Mouse (Mus musculus): ENCODE results near the gene BC017158. TPM values are rescaled to one million over a fixed set of nuclear protein-coding genes. Genes with fewer than 3 reads are reported as not detected.
A peak's percentile ranks its signal among the peaks of the same experiment; 100 is the strongest.

BC017158 gene
- polyA plus RNA-seq, 1 experiment from 2014 or later = 23.6 TPM

- Histone ChIP-seq H3K9ac (ENCODE audit: low read depth, low read length) (no peak overlapping the region), H3K4me3 (ENCODE audit: low read depth, low read length) (no peak overlapping the region), H3K36me3 (ENCODE audit: control insufficient read depth, insufficient read depth, low read length) (peaks cover 6% of the 10 kb centered on the region; the same call in 1 of the 2 replicates), H3K4me1 (ENCODE audit: control insufficient read depth, insufficient read depth, low read length) (no peaks in the 10 kb centered on the region), H3K9me3 (ENCODE audit: control insufficient read depth, low read length) (no peaks in the 10 kb centered on the region), H3K27me3 (replicated peaks; ENCODE audit: control insufficient read depth, insufficient read depth, low read length) (no peaks in the 10 kb centered on the region), H3K27ac (replicated peaks; ENCODE audit: low read depth, low read length) (no peak overlapping the region), H3K4me2 (ENCODE audit: low read depth, low read length) (no peak overlapping the region)
- 74% methylated on average over 5 of the region's 5 CpGs for WGBS
- DNase-seq (ENCODE audit: low spot score) (no peak), ATAC-seq (ENCODE audit: low read depth) (no peak)
These were observed 31.9 kb downstream of the BC017158 start for GRCm38 (mm10) chr7:128266056-128266455.

- H3K9ac ChIP-seq (ENCODE audit: low read depth, low read length) = no peak within 1 kb of the TSS
- H3K9me3 ChIP-seq (ENCODE audit: control insufficient read depth, low read length) = no peaks in the 10 kb centered on the region
- 80% methylated on average over 6 of the region's 6 CpGs for WGBS
- no peak for ATAC-seq (ENCODE audit: low read depth)
- no peak within 1 kb of the TSS for H3K4me3 ChIP-seq (ENCODE audit: low read depth, low read length)
- H3K4me2 ChIP-seq (ENCODE audit: low read depth, low read length) = no peak within 1 kb of the TSS
- H3K27ac ChIP-seq (replicated peaks; ENCODE audit: low read depth, low read length) = no peak within 1 kb of the TSS
- no peaks in the 10 kb centered on the region for H3K4me1 ChIP-seq (ENCODE audit: control insufficient read depth, insufficient read depth, low read length)
- H3K36me3 ChIP-seq (ENCODE audit: control insufficient read depth, insufficient read depth, low read length) = no peaks in the 10 kb centered on the region; the same call in 1 of the 2 replicates
- no peaks in the 10 kb centered on the region for H3K27me3 ChIP-seq (replicated peaks; ENCODE audit: control insufficient read depth, insufficient read depth, low read length)
- no peak for DNase-seq (ENCODE audit: low spot score)
These were observed 32.6 kb downstream of the BC017158 start, which contains the start of gene Slc5a2 for GRCm38 (mm10) chr7:128265411-128265810. TSS of gene Slc5a2 (plus strand) at chr7:128265657.

GRCm38 (mm10) chr7:128256783-128257334 lies 41.1 kb downstream of the BC017158 start:
- ATAC-seq (ENCODE audit: low read depth) (no peak), DNase-seq (ENCODE audit: low spot score) (no peak)

DNA sequence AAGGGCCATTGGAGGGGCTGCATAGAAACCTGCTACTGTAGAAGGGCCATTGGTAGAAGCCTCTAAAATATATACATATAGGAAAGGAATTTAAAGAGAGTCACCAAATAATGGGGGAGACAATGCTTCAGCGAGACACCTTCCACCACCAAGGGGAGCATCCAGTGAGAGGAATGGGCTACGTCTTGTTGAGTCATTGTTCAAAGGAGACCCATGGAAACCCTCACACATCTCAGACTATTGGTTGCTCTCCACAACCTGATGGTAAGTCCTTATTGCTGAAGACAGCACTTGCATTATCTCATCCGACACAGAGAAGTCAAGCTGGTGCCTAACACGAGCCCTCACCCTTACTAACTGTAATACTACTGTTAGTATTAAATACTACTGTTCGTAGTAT lies 42.2 kb downstream of the BC017158 start:
- no peaks in the 10 kb centered on the region for H3K9me3 ChIP-seq (ENCODE audit: control insufficient read depth, low read length)
- no peak overlapping the region for H3K4me2 ChIP-seq (ENCODE audit: low read depth, low read length)
- H3K27ac ChIP-seq (replicated peaks; ENCODE audit: low read depth, low read length) = no peak overlapping the region
- WGBS = 90% methylated on average over 5 of the region's 5 CpGs
- no peaks in the 10 kb centered on the region for H3K27me3 ChIP-seq (replicated peaks; ENCODE audit: control insufficient read depth, insufficient read depth, low read length)
- H3K9ac ChIP-seq (ENCODE audit: low read depth, low read length) = no peak overlapping the region
- peaks cover 16% of the 10 kb centered on the region for H3K36me3 ChIP-seq (ENCODE audit: control insufficient read depth, insufficient read depth, low read length)
- H3K4me1 ChIP-seq (ENCODE audit: control insufficient read depth, insufficient read depth, low read length) = peaks cover 12% of the 10 kb centered on the region
- DNase-seq (ENCODE audit: low spot score) (no peak), ATAC-seq (ENCODE audit: low read depth) (no peak)
- H3K4me3 ChIP-seq (ENCODE audit: low read depth, low read length) = no peak overlapping the region

More at GRCm38 (mm10) chr7:128256783-128257334, 41.1 kb downstream of the BC017158 start:
- 34% methylated on average over 5 of the region's 5 CpGs for WGBS
- Histone ChIP-seq H3K9ac (ENCODE audit: low read depth, low read length) (no peak overlapping the region), H3K4me3 (ENCODE audit: low read depth, low read length) (no peak overlapping the region), H3K36me3 (ENCODE audit: control insufficient read depth, insufficient read depth, low read length) (peaks cover 16% of the 10 kb centered on the region), H3K27me3 (replicated peaks; ENCODE audit: control insufficient read depth, insufficient read depth, low read length) (no peaks in the 10 kb centered on the region), H3K4me2 (ENCODE audit: low read depth, low read length) (no peak overlapping the region), H3K9me3 (ENCODE audit: control insufficient read depth, low read length) (no peaks in the 10 kb centered on the region), H3K27ac (replicated peaks; ENCODE audit: low read depth, low read length) (no peak overlapping the region), H3K4me1 (ENCODE audit: control insufficient read depth, insufficient read depth, low read length) (peaks cover 9% of the 10 kb centered on the region)

DNA sequence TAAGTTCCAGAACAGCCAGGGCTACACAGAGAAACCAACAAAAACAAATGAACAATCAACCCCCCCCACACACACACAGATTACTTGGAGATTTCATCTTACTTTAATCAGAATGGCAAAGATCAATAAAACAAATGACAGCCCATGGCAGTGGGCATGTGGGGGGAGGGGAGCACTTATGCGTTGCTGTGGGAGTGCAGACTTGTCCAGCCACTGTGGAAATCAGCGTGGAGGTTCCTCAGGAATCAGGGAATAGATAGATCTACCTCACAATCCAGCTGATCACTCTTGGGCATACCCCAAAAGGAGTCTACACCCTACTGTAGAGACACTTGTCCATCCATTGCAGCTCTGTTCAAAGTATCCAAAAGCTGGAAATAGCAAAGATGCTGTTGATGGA lies 43.0 kb downstream of the BC017158 start:
- Histone ChIP-seq H3K4me1 (ENCODE audit: control insufficient read depth, insufficient read depth, low read length) (peaks cover 12% of the 10 kb centered on the region), H3K9ac (ENCODE audit: low read depth, low read length) (no peak overlapping the region), H3K36me3 (ENCODE audit: control insufficient read depth, insufficient read depth, low read length) (peaks cover 23% of the 10 kb centered on the region), H3K9me3 (ENCODE audit: control insufficient read depth, low read length) (no peaks in the 10 kb centered on the region), H3K4me2 (ENCODE audit: low read depth, low read length) (no peak overlapping the region), H3K4me3 (ENCODE audit: low read depth, low read length) (no peak overlapping the region), H3K27ac (replicated peaks; ENCODE audit: low read depth, low read length) (no peak overlapping the region), H3K27me3 (replicated peaks; ENCODE audit: control insufficient read depth, insufficient read depth, low read length) (no peaks in the 10 kb centered on the region)
- ATAC-seq (ENCODE audit: low read depth) (no peak), DNase-seq (ENCODE audit: low spot score) (no peak)
- 48% methylated on average over 2 of the region's 2 CpGs for WGBS

DNA sequence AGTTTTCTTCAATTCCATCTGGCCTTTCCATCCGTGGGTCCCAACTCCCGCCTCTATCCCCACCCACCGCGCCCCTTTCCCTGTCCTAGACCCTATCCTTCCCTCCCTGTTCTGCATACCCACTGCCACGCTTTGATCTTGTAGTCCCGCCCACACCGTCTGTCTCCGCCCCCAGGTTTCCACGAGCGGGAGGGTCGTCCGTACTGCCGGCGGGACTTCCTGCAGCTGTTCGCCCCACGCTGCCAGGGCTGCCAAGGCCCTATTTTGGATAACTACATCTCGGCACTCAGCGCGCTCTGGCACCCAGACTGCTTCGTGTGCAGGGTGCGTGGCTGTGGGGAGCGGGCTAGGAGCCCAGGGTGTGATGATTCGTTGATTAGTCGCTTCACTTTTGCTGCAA lies 45.4 kb downstream of the BC017158 start:
- Histone ChIP-seq H3K4me2 (ENCODE audit: low read depth, low read length) (peak overlapping the region; percentile 48), H3K27ac (replicated peaks; ENCODE audit: low read depth, low read length) (no peak overlapping the region), H3K9ac (ENCODE audit: low read depth, low read length) (peak overlapping the region; percentile 16; the same call in 1 of the 2 replicates), H3K4me3 (ENCODE audit: low read depth, low read length) (no peak overlapping the region; the same call in 1 of the 2 replicates), H3K9me3 (ENCODE audit: control insufficient read depth, low read length) (no peaks in the 10 kb centered on the region), H3K36me3 (ENCODE audit: control insufficient read depth, insufficient read depth, low read length) (peaks cover 26% of the 10 kb centered on the region), H3K27me3 (replicated peaks; ENCODE audit: control insufficient read depth, insufficient read depth, low read length) (no peaks in the 10 kb centered on the region), H3K4me1 (ENCODE audit: control insufficient read depth, insufficient read depth, low read length) (peaks cover 19% of the 10 kb centered on the region)
- ATAC-seq (ENCODE audit: low read depth) = peak; percentile 34; the same call in 1 of the 2 replicates
- WGBS = 13% methylated on average over 24 of the region's 24 CpGs
- peak; percentile 59 for DNase-seq (ENCODE audit: low spot score)

- no peak for ATAC-seq (ENCODE audit: low read depth)
- DNase-seq (ENCODE audit: low spot score) = no peak
- Histone ChIP-seq H3K27ac (replicated peaks; ENCODE audit: low read depth, low read length) (no peak overlapping the region), H3K4me2 (ENCODE audit: low read depth, low read length) (peak overlapping the region; percentile 48), H3K4me3 (ENCODE audit: low read depth, low read length) (no peak overlapping the region; the same call in 1 of the 2 replicates), H3K27me3 (replicated peaks; ENCODE audit: control insufficient read depth, insufficient read depth, low read length) (no peaks in the 10 kb centered on the region), H3K9ac (ENCODE audit: low read depth, low read length) (no peak overlapping the region), H3K4me1 (ENCODE audit: control insufficient read depth, insufficient read depth, low read length) (peaks cover 19% of the 10 kb centered on the region), H3K36me3 (ENCODE audit: control insufficient read depth, insufficient read depth, low read length) (peaks cover 26% of the 10 kb centered on the region), H3K9me3 (ENCODE audit: control insufficient read depth, low read length) (no peaks in the 10 kb centered on the region)
- 45% methylated on average over 12 of the region's 12 CpGs for WGBS
These were observed 46.0 kb downstream of the BC017158 start for GRCm38 (mm10) chr7:128251946-128252345.

GRCm38 (mm10) chr7:128249998-128250397 lies 48.0 kb downstream of the BC017158 start:
- ATAC-seq (ENCODE audit: low read depth) (no peak), DNase-seq (ENCODE audit: low spot score) (no peak)
- no peaks in the 10 kb centered on the region for H3K9me3 ChIP-seq (ENCODE audit: control insufficient read depth, low read length)
- no peaks in the 10 kb centered on the region for H3K27me3 ChIP-seq (replicated peaks; ENCODE audit: control insufficient read depth, insufficient read depth, low read length)
- H3K27ac ChIP-seq (replicated peaks; ENCODE audit: low read depth, low read length) = no peak overlapping the region
- no peak overlapping the region for H3K4me2 ChIP-seq (ENCODE audit: low read depth, low read length)
- peaks cover 31% of the 10 kb centered on the region for H3K36me3 ChIP-seq (ENCODE audit: control insufficient read depth, insufficient read depth, low read length)
- peaks cover 24% of the 10 kb centered on the region for H3K4me1 ChIP-seq (ENCODE audit: control insufficient read depth, insufficient read depth, low read length)
- no peak overlapping the region for H3K4me3 ChIP-seq (ENCODE audit: low read depth, low read length)
- WGBS = 84% methylated on average over 5 of the region's 5 CpGs
- no peak overlapping the region for H3K9ac ChIP-seq (ENCODE audit: low read depth, low read length)

Data from embryonic facial prominence, embryonic 14.5 days (tissue).